Mouse (Mus musculus): ENCODE measurements at regions not wholly inside any gene's neighbourhood (a gene's known extent, or its start where the extent isn't known, plus 50 kb on each side); places are given as distances from the start of the nearest gene placed in this dataset.

GRCm38 (mm10) chr5:18916688-18917285, 310.0 kb upstream of the Magi2 start:
- peak; percentile 61 for DNase-seq (ENCODE audit: low spot score)

GRCm38 (mm10) chr5:18953875-18954474, 272.9 kb upstream of the Magi2 start:
- DNase-seq (ENCODE audit: low spot score) = no peak

Data from embryo, embryonic 10.5 days (tissue).